Mouse (Mus musculus) B cell, adult 2 months (primary cell): ENCODE results near the gene Gpn2.

ENCODE experiments used
- DNase-seq, 2 experiments: peaks; one replicate each; pipeline ENCODE4 v3.0.0; 2022

Gene Gpn2

DNA sequence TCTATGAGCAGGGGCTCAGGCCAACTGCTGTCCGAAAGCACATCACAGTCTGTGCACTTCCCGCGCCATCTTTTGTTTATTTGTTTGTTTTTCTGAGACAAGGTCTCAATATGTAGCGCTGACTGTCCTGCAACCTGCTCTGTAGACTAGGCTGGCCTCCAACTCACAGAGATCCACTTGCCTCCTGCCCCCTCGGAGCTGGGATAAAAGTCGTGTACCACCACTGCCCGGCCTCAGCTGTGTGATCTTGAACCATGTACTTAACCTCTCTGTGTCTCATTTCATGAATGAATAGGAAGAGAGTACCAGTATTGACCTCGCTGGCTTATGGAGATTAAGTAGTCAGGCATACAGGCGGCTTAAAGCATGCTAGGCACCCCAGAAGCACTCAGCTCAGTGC lies 42.5 kb downstream of the Gpn2 start:
- DNase-seq, result peak in 1 of 2 experiments; percentile 7

DNA sequence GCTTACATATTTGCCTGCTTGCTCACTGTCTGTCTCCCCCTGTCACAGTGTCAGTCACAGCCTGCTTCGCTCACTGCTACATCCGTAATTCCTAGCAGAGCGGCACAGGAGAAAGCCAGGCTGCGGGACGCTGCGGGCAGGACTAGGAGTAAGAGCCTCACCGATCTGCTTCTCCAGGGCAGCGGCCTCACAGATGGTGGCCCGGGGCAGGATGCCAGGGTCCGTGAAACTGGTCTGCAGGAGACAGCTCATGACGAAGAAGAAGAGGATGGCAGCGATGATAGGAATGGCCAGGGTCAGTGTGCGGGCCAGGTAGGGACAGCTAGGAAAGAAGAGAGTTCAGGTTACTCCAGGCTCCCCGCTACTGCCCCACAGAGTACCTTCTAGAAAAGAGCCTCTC lies 42.9 kb downstream of the Gpn2 start:
- no peak for DNase-seq

DNA sequence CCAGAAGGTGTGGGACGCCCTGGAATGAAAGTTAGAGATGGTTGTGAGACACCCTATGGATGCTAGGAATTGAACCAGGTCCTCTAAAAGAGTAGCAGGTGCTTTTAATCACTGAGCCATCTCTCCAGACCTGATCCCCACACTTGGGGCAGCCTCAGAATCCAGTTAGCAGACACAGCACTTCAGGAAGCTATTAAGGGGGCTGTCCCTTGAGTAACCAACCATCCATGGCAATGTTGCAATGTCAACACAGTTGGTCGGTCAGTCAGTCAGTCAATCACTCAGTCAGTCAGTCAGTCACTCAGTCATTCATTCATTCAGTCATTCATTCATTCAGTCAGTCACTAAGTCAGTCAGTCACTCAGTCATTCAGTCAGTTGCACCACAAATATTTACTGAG lies 44.4 kb downstream of the Gpn2 start:
- peak; percentile 45 to 50 for DNase-seq

DNA sequence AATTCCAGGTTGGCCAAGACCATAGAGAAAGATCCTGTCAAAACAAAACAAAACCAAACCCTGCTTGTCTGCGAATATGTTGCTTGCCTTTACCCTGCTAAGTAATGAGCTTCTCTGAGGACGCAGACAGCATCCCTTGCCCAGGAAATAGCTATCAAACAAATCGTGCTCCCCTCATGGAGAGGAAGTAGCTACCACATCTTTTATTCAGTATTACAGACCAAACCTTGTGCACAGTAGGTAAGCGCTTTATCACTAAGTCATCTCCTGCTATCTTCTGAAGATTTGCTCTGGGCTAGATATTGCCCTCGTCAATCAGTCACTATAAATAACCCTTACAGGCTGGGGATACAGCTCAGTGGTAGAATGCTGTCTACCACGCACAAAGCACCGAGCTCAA lies 45.0 kb downstream of the Gpn2 start:
- DNase-seq, result peak in 1 of 2 experiments; percentile 33

DNA sequence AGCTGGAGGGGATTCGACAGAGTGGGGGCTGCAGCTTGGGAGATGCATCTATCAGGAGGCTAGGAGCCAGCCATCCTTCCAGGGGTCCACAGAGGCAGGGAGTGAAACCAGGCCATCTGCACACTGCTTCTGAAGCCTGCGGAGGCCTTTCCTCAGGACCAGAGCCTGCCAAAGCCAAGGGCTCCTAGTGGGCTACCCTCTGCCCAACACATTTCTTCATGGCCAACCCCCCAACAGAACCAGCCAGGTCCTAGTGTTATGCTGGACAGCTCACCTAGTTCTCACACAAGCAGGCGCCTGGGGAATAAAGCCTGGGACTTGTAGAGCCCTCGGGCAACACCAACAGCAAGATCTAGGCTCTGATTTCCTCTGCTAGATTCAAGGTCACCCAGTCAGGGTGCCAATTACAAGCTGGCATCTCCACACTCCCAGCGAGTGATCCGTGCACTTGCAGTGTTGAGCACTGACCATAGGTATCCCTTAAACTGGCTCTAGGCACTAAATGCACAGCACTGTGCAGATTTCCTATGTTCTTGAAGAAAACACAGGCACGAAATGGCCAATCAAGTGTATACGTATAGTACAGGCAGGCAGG lies 46.3 kb downstream of the Gpn2 start:
- no peak for DNase-seq

DNA sequence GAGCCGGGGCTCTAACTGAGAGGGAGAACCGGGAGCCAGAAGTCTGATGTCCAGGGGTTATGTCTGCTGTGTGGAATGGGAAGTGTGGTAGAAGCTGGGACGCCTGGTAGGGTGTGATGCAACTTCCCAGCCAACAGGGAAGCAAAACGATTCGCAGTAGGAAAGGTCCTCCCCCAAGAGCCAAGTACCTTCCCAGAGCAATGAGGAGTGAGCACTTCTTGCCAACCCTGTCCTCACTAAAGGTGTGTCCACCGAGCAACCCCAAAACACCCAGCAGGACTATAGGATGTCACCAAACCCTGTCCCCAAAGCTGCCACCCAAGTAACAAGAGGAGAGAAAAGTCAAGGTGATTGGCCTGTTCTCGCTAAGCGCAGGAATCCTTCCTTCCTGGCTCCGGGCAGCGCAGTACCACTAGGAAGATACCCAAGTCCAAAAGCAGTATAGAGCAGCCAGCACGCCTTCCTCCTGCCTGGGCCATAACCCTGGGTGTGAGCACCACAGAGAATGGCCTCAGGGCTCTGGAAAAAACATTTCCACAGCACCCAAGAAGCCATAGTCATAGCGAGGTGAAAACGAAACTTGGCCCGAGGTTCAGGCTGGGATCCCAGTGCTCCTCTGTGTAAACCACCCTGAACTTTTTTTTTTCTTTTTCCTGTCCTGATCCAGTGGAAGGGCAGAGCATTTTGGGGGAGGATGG lies 47.1 kb downstream of the Gpn2 start:
- no peak for DNase-seq

DNA sequence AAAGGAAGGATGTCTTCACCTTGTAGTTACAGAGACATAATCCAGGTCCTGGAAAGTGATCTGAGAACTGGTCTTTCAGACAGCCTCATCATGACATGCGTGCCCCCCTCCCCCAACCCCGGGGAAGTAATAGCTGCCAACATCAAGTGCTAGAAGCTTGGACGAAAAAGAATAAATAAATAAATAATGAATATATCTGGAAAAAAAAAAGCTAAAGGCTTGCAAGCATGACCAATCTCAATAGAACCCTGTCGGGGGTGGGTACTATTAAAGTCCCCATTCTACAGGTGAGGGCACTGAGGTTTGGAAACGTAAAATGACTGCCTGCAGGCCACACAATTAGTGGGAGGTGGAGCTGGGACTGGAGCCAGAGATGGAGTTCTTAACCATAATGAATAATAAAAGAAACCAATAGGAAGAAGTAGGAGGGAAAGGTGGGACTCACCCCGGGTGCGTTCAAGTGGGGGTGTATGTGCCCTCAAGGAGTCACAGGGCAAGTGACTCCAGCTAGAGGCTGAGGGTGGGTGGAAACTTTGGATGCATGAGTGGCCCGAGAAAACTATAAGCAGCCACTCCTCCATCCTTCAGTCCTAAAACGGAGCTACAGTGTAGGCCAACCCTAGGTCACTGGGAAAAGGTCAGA lies 47.7 kb downstream of the Gpn2 start:
- peak; percentile 61 to 65 for DNase-seq

DNA sequence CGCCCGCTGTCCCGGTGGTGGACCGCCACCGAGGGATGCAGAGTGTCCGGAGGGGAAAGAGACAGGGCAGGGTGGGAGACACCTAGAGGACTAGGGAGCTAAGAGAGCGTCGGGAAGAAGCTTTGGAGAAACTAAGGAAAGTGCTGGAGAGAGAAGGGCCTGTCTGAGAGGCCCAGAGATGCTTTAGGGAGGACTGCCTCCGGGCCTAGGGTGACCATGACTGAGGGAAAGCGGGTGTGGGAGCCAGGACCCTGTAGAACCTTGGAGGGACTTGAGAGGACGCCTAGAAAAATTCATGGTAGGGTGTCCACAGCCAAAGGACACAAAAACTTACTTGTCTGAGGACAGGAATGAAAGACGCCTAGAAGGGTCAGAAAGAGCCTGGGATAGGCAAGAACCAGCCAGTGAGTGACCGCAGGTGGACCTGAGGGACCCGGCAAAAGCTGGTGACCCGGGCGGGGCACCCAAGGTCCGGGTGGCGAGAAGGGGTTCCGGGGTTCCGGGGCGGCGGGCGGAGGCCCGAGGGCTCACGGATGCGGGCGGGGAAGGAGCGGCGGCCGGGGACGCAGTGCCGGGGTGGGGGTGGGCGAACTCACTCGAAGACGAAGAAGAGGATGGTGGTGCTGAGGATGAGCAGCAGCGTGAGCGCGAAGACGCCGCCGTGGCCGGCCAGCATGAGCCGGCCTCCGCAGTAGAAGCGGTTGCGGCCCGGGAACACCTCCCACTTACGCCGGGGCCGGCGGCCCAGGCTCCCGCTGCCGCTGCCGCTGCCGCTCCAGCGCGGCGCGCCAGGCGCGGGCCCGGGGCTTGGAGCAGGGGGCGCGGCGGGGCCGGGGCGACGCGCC lies 48.5 kb downstream of the Gpn2 start:
- DNase-seq, result peak in 1 of 2 experiments; percentile 56

DNA sequence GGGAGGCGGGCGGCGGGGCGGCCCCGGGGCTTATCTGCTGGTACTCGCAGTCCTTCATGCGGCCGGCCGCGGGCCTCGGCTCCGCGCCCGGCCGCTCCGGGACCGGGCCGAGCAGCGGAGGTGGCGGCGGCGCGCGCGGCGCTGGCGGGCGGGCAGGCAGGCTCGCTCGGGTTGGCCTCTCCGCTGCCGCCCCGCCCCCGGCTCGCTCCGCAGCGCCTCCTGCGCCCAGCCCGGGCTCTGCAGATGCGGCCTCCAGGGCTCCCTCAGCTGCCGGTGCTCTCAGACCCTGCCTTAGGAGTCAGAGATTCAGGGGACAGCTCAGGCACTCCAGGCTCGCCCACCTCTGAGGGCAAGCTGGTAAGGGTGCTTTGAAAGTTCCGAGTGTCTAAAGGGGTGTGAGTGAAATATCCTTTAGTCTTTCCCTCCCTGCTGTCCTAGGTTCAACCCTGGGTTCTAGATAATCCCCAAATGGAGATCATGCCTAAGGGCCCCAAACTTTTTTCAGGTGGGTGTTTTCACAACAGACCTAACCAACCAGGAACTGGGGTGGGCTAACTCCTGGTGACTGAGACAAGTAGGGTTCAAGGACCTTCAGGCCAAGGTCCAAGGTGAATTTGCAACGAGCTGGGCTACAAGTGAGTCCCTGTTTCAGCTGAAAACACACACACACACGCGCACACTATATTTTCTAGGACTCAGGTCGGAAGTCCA lies 49.3 kb downstream of the Gpn2 start:
- peak; percentile 96 to 97 for DNase-seq

DNA sequence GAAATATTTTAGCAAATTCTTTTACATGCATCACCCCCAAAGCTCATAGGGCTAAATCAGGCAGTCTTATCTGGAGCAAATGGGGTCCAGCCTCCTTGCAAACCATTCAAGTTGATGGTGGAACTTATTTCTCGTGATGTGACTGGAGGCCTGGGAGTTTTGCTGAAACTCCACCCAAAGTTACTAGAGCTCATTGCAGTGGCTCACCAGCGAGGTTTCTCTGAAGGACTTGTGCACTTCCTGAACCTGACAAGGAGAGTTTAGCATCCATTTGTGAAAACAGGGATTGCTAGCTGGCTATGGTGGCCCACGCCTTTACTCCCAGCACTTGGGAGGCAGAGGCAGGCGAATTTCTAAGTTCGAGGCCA lies 49.9 kb downstream of the Gpn2 start:
- DNase-seq, result no peak
